Mouse (Mus musculus): ENCODE results near the gene Gpkow. TPM values are rescaled to one million over a fixed set of nuclear protein-coding genes. Genes with fewer than 3 reads are reported as not detected.

The Gpkow gene
- polyA plus RNA-seq, 1 experiment from 2014 or later, result 25.9 TPM

DNA sequence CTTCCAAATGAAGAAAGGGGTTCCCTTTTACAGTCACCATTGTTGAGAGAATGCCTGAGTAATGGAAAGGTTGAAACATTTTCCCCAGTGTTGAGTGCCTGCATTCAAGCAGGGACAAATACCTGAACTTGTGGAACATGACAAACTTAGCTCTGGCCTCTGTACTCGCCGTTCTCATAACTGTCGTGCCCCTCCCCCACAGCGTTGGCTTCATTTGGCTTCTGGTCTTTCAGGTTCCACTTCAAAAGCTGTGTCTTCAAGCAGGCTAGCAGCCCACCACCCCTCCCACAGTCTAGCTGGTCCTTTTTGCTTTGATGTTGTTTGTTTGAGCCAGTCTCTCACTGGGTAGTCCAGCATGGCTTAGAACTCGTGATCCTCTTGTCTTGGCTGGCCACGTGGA, 24.2 kb upstream of the Gpkow start:
- ATAC-seq (no peak), DNase-seq (ENCODE audit: low spot score) (no peak)
- TF ChIP-seq CTCF (IDR thresholded peaks at IDR 0.05) (no peak), EP300 (IDR thresholded peaks at IDR 0.05) (no peak)
- Histone ChIP-seq H3K4me3 (ENCODE audit: low read depth, low read length) (no peak overlapping the region), H3K9me3 (ENCODE audit: low read length) (no peaks in the 10 kb centered on the region), H3K9ac (replicated peaks; ENCODE audit: low read depth) (no peak overlapping the region), H3K27me3 (replicated peaks; ENCODE audit: insufficient read depth, low read length) (no peaks in the 10 kb centered on the region), H3K4me1 (ENCODE audit: insufficient read depth, low read depth, low read length) (no peaks in the 10 kb centered on the region), H3K4me2 (replicated peaks; ENCODE audit: low read depth, low read length) (no peak overlapping the region), H3K36me3 (ENCODE audit: insufficient read depth, low read length) (no peaks in the 10 kb centered on the region), H3K27ac (ENCODE audit: low read length) (no peak overlapping the region)
- WGBS, result 37% methylated on average over 6 of the region's 6 CpGs

DNA sequence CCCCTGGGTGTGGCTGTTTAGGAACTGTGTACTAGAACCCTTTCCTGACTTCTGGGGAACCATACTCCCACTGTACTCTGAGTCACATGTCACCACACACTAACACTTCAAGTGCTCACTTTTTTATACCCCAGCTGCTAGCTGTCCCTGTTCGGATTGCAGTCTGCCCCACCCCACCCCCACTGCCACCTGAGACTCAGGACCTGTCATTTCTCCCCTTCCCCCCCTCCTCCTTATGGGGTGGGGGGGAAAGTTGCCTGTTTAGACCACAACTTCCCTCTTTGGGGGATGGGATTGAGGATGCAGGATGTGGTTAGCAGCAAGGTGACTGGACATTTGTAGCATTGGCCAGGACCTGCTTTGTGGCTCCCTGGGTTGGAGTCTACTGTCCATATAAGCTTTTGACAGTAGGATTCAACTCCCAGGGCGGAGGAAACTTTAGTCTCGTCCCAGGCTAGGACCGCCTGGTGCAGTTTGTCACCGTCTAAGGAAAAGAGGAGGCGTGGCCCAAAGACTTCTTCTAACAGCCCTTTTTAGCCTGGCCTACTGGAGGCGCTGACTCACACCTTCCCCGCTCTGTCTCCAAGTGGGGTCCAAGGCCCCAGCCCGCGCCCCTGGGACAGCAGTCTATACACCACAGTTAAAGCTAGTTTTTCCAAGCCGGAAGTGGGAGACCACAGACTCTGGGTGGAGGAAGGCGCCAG, 23.2 kb upstream of the Gpkow start:
- no peaks in the 10 kb centered on the region for H3K4me1 ChIP-seq (ENCODE audit: insufficient read depth, low read depth, low read length)
- no peak for TF ChIP-seq CTCF (IDR thresholded peaks at IDR 0.05)
- TF ChIP-seq EP300 (IDR thresholded peaks at IDR 0.05), result no peak
- ATAC-seq (peak; percentile 46), DNase-seq (ENCODE audit: low spot score) (peak; percentile 61)
- H3K4me2 ChIP-seq (replicated peaks; ENCODE audit: low read depth, low read length), result peak overlapping the region; percentile 46
- no peaks in the 10 kb centered on the region for H3K36me3 ChIP-seq (ENCODE audit: insufficient read depth, low read length)
- H3K9ac ChIP-seq (replicated peaks; ENCODE audit: low read depth), result no peak overlapping the region
- no peaks in the 10 kb centered on the region for H3K9me3 ChIP-seq (ENCODE audit: low read length)
- WGBS, result 24% methylated on average over 10 of the region's 12 CpGs
- H3K27ac ChIP-seq (ENCODE audit: low read length), result peak overlapping the region; percentile 66
- no peak overlapping the region for H3K4me3 ChIP-seq (ENCODE audit: low read depth, low read length)
- no peaks in the 10 kb centered on the region for H3K27me3 ChIP-seq (replicated peaks; ENCODE audit: insufficient read depth, low read length)

DNA sequence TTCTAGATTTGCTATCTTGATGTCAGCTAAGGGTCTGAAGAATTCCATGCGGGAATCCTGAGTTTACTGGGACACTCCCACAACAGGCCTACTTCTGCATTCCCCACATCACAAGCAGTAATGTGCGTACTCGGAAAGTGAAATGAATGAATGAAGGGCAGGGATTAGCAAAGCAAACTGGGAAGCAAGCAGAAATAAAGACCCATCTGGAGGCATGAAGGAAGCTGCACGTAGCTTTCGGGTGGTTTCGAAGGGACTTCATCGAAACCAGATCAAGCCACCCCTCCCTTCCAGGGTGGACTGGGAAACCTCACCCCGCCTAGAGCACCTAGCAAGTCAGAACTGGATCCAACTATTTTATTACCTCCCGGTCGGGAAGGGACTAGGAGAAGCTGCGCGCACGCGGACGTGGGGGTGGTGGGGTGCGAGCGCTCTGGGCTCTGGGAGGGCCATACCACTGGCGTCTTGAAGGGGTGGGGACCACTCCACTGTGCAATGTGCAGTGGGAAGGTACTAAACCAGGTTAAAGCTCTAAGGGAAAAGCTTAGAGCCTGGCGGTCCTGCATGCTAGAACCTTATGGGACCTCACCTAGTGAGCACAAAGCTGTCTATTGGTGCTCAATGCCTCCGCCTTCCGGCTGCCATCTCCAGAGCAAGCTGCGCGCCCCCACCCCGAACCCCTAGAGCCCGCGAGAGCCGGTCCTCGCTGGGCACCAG, 22.5 kb upstream of the Gpkow start:
- Histone ChIP-seq H3K36me3 (ENCODE audit: insufficient read depth, low read length) (no peaks in the 10 kb centered on the region), H3K27ac (ENCODE audit: low read length) (peak overlapping the region; percentile 66), H3K4me3 (ENCODE audit: low read depth, low read length) (no peak overlapping the region), H3K9ac (replicated peaks; ENCODE audit: low read depth) (no peak overlapping the region), H3K4me1 (ENCODE audit: insufficient read depth, low read depth, low read length) (no peaks in the 10 kb centered on the region), H3K4me2 (replicated peaks; ENCODE audit: low read depth, low read length) (peak overlapping the region; percentile 46), H3K9me3 (ENCODE audit: low read length) (no peaks in the 10 kb centered on the region), H3K27me3 (replicated peaks; ENCODE audit: insufficient read depth, low read length) (no peaks in the 10 kb centered on the region)
- WGBS, result 37% methylated on average over 20 of the region's 28 CpGs
- no peak for DNase-seq (ENCODE audit: low spot score)
- ATAC-seq, result peak; percentile 11
- TF ChIP-seq CTCF (IDR thresholded peaks at IDR 0.05) (no peak), EP300 (IDR thresholded peaks at IDR 0.05) (peak; percentile 44; the same call in 1 of the 2 replicates)

DNA sequence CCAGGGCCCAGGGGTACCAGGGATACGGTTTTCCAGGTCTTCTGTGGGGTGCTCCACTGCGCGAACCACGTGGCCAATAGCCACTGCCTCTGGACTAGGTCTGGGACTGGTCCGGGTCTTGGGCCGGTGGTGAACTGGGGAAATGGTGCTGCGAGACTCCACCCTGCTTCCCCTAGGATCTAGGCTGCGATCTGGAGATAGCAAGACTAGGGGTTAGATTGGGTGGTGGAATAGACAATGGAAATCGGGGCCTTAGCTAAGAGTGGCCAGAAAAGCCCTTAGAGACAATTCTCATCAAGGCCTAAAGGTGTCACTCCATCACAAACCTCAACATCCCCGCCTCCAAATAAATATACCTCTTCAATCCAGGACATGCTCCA, 21.9 kb upstream of the Gpkow start:
- H3K4me2 ChIP-seq (replicated peaks; ENCODE audit: low read depth, low read length), result peak overlapping the region; percentile 46
- H3K36me3 ChIP-seq (ENCODE audit: insufficient read depth, low read length), result no peaks in the 10 kb centered on the region
- no peaks in the 10 kb centered on the region for H3K4me1 ChIP-seq (ENCODE audit: insufficient read depth, low read depth, low read length)
- 36% methylated on average over 9 of the region's 10 CpGs for WGBS
- H3K27ac ChIP-seq (ENCODE audit: low read length), result no peak overlapping the region
- TF ChIP-seq EP300 (IDR thresholded peaks at IDR 0.05), result no peak
- 0 out of 2 replicates have a peak, but pooled peaks have one; percentile 17 for TF ChIP-seq CTCF (IDR thresholded peaks at IDR 0.05)
- ATAC-seq (no peak), DNase-seq (ENCODE audit: low spot score) (no peak)
- no peaks in the 10 kb centered on the region for H3K27me3 ChIP-seq (replicated peaks; ENCODE audit: insufficient read depth, low read length)
- H3K9ac ChIP-seq (replicated peaks; ENCODE audit: low read depth), result no peak overlapping the region
- H3K9me3 ChIP-seq (ENCODE audit: low read length), result no peaks in the 10 kb centered on the region
- H3K4me3 ChIP-seq (ENCODE audit: low read depth, low read length), result no peak overlapping the region

DNA sequence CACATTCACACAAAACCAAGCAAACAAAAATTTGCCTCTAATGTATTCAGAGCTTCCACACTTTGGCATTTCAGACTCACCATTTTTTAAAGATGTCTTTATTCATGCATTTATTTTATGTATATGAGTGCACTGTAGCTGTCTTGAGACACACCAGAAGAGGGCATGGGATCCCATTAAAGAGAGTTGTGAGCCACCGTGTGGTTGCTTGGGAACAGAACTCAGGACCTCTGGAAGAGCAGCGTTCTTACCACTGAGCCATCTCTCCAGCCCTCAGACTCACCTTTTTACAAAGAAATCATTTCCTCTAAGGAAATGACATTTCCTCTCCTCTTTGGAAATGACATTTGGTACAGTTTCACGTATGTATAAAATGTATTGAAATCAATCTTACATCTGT, 17.9 kb upstream of the Gpkow start:
- Histone ChIP-seq H3K27ac (ENCODE audit: low read length) (no peak overlapping the region), H3K36me3 (ENCODE audit: insufficient read depth, low read length) (no peaks in the 10 kb centered on the region), H3K4me1 (ENCODE audit: insufficient read depth, low read depth, low read length) (no peaks in the 10 kb centered on the region), H3K4me2 (replicated peaks; ENCODE audit: low read depth, low read length) (no peak overlapping the region), H3K9me3 (ENCODE audit: low read length) (no peaks in the 10 kb centered on the region), H3K9ac (replicated peaks; ENCODE audit: low read depth) (no peak overlapping the region), H3K4me3 (ENCODE audit: low read depth, low read length) (no peak overlapping the region), H3K27me3 (replicated peaks; ENCODE audit: insufficient read depth, low read length) (no peaks in the 10 kb centered on the region)
- 22% methylated on average over 3 of the region's 3 CpGs for WGBS
- DNase-seq (ENCODE audit: low spot score) (no peak), ATAC-seq (no peak)
- peak; percentile 28; the same call in 1 of the 2 replicates for TF ChIP-seq CTCF (IDR thresholded peaks at IDR 0.05)
- TF ChIP-seq EP300 (IDR thresholded peaks at IDR 0.05), result no peak

DNA sequence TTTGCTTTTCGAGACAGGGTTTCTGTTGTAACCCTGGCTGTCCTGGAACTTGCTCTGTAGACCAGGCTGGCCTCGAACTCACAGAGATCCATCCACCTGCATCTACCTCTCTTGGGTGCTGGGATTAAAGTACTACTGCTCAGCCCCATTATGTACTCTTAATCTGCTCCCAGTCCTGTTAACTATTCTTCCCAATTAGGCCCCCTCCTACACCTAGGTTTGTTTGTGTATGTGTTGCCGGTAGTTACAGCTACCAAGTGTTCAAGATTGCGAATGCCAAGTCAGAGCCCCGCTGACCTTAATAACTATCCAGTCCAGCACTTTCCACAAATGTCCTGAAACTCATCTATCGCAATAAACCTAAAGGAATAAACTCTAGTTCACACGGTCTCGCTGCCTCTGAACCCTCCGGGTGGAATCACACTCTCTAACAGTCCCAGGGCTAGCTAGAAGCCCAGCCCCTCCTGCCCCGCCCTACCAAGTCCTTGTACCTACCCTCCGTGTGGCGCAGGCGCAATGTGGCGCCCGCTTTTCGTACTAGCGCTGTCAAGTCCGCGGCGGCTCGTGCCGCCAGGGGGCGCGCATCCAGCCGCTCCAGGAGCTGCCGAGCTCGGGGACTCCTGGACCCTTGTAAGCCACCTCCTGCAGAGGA, 17.4 kb upstream of the Gpkow start:
- H3K27ac ChIP-seq (ENCODE audit: low read length), result peak overlapping the region; percentile 14; the same call in 1 of the 2 replicates
- H3K4me2 ChIP-seq (replicated peaks; ENCODE audit: low read depth, low read length), result peak overlapping the region; percentile 52
- H3K4me1 ChIP-seq (ENCODE audit: insufficient read depth, low read depth, low read length), result no peaks in the 10 kb centered on the region
- no peaks in the 10 kb centered on the region for H3K9me3 ChIP-seq (ENCODE audit: low read length)
- peak; percentile 80 for TF ChIP-seq CTCF (IDR thresholded peaks at IDR 0.05)
- TF ChIP-seq EP300 (IDR thresholded peaks at IDR 0.05), result no peak
- WGBS, result 17% methylated on average over 26 of the region's 27 CpGs
- H3K27me3 ChIP-seq (replicated peaks; ENCODE audit: insufficient read depth, low read length), result no peaks in the 10 kb centered on the region
- DNase-seq (ENCODE audit: low spot score), result peak; percentile 91
- H3K36me3 ChIP-seq (ENCODE audit: insufficient read depth, low read length), result no peaks in the 10 kb centered on the region
- no peak overlapping the region for H3K9ac ChIP-seq (replicated peaks; ENCODE audit: low read depth)
- H3K4me3 ChIP-seq (ENCODE audit: low read depth, low read length), result peak overlapping the region; percentile 10; the same call in 1 of the 2 replicates
- peak; percentile 96 for ATAC-seq
